Mouse (Mus musculus): Measurements from ENCODE around the gene Olfr1138. TPM values are rescaled to one million over a fixed set of nuclear protein-coding genes. Genes with fewer than 3 reads are reported as not detected.

Olfr1138 gene
- not detected in 2 replicates for polyA plus RNA-seq (2014; fragmentation: Nextera tagmentation; extraction: Ambion mirVana)

DNA sequence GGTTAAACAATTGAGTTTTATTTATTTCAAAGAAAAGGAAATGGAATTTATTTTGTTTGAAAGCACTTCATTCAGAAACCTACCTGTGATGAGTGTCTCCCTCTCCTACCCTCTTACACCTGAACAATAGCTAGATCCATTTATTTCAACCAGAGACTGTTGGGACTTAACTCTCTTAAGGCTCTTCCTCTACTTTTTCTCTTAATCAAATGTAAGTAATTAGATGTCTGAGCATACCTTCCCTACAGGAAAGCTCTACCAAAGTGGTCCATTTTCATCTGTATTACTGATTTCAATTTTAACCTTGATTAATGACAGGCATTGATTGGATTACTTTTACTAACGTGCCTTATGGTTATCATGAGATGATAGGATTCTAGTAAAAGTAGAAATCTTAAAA lies at the start of gene Olfr1138:
Gene Olfr1138, minus strand, starts transcription at position 101 of the 400 bp plus-strand sequence.
- DNase-seq (ENCODE audit: low spot score) (no peak), ATAC-seq (replicated peaks; ENCODE audit: low FRiP score) (no peak)
- Histone ChIP-seq H3K9ac (ENCODE audit: low read length) (no peak within 1 kb of the TSS), H3K4me2 (ENCODE audit: low read depth, low read length, severe bottlenecking) (no peak within 1 kb of the TSS), H3K4me1 (replicated peaks; ENCODE audit: control insufficient read depth, insufficient read depth, low read length) (no peaks in the 10 kb centered on the region), H3K27me3 (ENCODE audit: control insufficient read depth, insufficient read depth, low read length) (no peaks in the 10 kb centered on the region), H3K36me3 (ENCODE audit: control insufficient read depth, insufficient read depth, low read length) (no peaks in the 10 kb centered on the region), H3K9me3 (ENCODE audit: control insufficient read depth, low read length) (no peaks in the 10 kb centered on the region), H3K27ac (ENCODE audit: low read depth, low read length) (no peak within 1 kb of the TSS), H3K4me3 (ENCODE audit: low read depth, low read length) (no peak within 1 kb of the TSS)
- 83% methylated on average over 1 of the region's 1 CpGs for WGBS

DNA sequence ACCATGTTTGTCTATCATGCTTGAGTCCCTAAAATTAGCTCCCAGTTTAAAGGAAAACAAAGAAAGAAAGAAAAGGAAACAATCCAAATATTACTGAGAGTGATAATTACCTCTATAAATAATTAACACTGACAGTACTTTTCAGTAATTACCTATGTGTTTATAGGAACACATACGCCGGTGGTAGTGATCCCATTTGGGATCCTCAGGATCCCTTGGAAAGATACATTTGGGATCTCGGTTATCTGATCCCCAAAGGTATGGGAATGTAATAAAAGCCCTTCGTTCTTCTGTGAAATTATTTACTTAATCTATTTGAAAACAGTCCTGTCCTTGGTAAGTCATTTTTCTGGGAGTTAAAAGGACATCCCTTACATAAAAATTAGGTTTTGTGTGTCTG lies 39.4 kb upstream of the Olfr1138 start, which contains the start of gene Olfr152:
Gene Olfr152, plus strand, starts transcription at position 301 of the 400 bp plus-strand sequence.
- ATAC-seq (replicated peaks; ENCODE audit: low FRiP score) (no peak), DNase-seq (ENCODE audit: low spot score) (no peak)
- H3K4me2 ChIP-seq (ENCODE audit: low read depth, low read length, severe bottlenecking), result no peak within 1 kb of the TSS
- no peaks in the 10 kb centered on the region for H3K9me3 ChIP-seq (ENCODE audit: control insufficient read depth, low read length)
- H3K27me3 ChIP-seq (ENCODE audit: control insufficient read depth, insufficient read depth, low read length), result no peaks in the 10 kb centered on the region
- H3K36me3 ChIP-seq (ENCODE audit: control insufficient read depth, insufficient read depth, low read length), result no peaks in the 10 kb centered on the region
- no peaks in the 10 kb centered on the region for H3K4me1 ChIP-seq (replicated peaks; ENCODE audit: control insufficient read depth, insufficient read depth, low read length)
- H3K9ac ChIP-seq (ENCODE audit: low read length), result no peak within 1 kb of the TSS
- H3K27ac ChIP-seq (ENCODE audit: low read depth, low read length), result no peak within 1 kb of the TSS
- 87% methylated on average over 4 of the region's 4 CpGs for WGBS
- no peak within 1 kb of the TSS for H3K4me3 ChIP-seq (ENCODE audit: low read depth, low read length)

DNA sequence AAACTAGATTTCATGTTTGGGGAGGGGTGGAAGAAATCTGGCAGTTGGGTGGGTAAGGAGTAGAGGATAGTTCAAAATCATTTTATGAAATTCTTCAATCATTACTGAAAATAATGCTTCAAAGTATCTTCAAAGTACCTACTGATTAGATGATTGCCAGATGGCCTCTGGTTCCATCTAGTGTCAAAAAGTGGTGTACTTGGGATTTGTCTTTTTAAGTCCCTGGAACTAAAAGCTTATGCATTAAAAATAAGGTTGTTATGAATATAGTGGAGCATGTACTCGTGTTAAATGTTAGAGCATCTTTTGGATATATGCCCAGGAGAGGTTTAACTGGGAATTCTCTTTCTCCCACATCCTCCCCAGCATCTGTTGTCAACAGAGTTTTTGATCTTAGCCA lies 36.4 kb upstream of the Olfr1138 start:
- no peak for ATAC-seq (replicated peaks; ENCODE audit: low FRiP score)
- Histone ChIP-seq H3K27ac (ENCODE audit: low read depth, low read length) (no peak overlapping the region), H3K4me1 (replicated peaks; ENCODE audit: control insufficient read depth, insufficient read depth, low read length) (no peaks in the 10 kb centered on the region), H3K9me3 (ENCODE audit: control insufficient read depth, low read length) (no peaks in the 10 kb centered on the region), H3K27me3 (ENCODE audit: control insufficient read depth, insufficient read depth, low read length) (no peaks in the 10 kb centered on the region), H3K4me3 (ENCODE audit: low read depth, low read length) (no peak overlapping the region), H3K36me3 (ENCODE audit: control insufficient read depth, insufficient read depth, low read length) (no peaks in the 10 kb centered on the region), H3K9ac (ENCODE audit: low read length) (no peak overlapping the region), H3K4me2 (ENCODE audit: low read depth, low read length, severe bottlenecking) (no peak overlapping the region)
- WGBS, result 58% methylated on average over 1 of the region's 1 CpGs
- DNase-seq (ENCODE audit: low spot score), result no peak

DNA sequence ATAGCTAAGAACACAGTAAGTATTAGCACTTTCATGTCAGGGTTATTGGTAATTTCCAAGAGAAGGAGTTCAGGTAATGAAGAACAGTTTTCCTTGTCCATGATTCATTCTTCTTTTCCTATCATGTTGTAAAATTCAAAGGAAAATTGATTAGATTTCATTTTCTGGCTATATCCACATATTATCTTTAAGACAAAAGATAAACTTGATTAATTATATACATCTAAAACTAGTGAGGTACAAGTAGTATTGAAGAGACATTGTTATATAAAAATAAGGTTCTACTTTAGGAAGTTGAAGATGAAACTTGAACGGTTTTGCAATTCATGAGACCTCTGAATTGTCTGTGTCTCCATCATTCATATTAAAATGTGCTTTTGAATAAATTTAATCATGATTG lies 14.1 kb upstream of the Olfr1138 start, which contains the start of gene Olfr1141:
Gene Olfr1141, minus strand, starts transcription at position 101 of the 400 bp plus-strand sequence.
- no peak for DNase-seq (ENCODE audit: low spot score)
- Histone ChIP-seq H3K36me3 (ENCODE audit: control insufficient read depth, insufficient read depth, low read length) (no peaks in the 10 kb centered on the region), H3K9ac (ENCODE audit: low read length) (no peak within 1 kb of the TSS), H3K4me3 (ENCODE audit: low read depth, low read length) (no peak within 1 kb of the TSS), H3K4me2 (ENCODE audit: low read depth, low read length, severe bottlenecking) (no peak within 1 kb of the TSS), H3K27me3 (ENCODE audit: control insufficient read depth, insufficient read depth, low read length) (no peaks in the 10 kb centered on the region), H3K27ac (ENCODE audit: low read depth, low read length) (no peak within 1 kb of the TSS), H3K4me1 (replicated peaks; ENCODE audit: control insufficient read depth, insufficient read depth, low read length) (no peaks in the 10 kb centered on the region), H3K9me3 (ENCODE audit: control insufficient read depth, low read length) (no peaks in the 10 kb centered on the region)
- 86% methylated on average over 1 of the region's 1 CpGs for WGBS
- ATAC-seq (replicated peaks; ENCODE audit: low FRiP score), result no peak

DNA sequence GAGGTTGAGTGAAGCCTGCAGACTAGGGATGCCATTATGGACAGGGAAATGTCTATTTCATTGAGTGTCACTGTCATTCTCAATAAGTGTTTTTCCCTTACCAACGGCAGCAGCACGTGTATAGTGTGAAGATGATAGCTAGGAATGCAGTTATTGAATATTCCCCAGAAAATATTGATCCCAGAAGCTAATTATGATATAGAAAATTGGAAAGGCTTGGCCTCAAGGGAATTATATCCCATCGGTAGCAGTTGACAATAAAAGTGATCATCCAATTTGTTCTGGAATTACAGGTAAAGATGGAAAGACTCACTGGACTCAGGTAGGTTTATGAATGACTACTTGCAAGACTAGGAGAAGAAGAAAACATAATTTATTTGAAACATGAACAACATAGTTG lies 3.7 kb upstream of the Olfr1138 start, which contains the start of gene Olfr1140:
Gene Olfr1140, plus strand, starts transcription at position 301 of the 400 bp plus-strand sequence.
- no peaks in the 10 kb centered on the region for H3K9me3 ChIP-seq (ENCODE audit: control insufficient read depth, low read length)
- no peak within 1 kb of the TSS for H3K9ac ChIP-seq (ENCODE audit: low read length)
- DNase-seq (ENCODE audit: low spot score) (no peak), ATAC-seq (replicated peaks; ENCODE audit: low FRiP score) (no peak)
- H3K4me3 ChIP-seq (ENCODE audit: low read depth, low read length), result no peak within 1 kb of the TSS
- no peaks in the 10 kb centered on the region for H3K36me3 ChIP-seq (ENCODE audit: control insufficient read depth, insufficient read depth, low read length)
- no peaks in the 10 kb centered on the region for H3K27me3 ChIP-seq (ENCODE audit: control insufficient read depth, insufficient read depth, low read length)
- H3K4me2 ChIP-seq (ENCODE audit: low read depth, low read length, severe bottlenecking), result no peak within 1 kb of the TSS
- no peak within 1 kb of the TSS for H3K27ac ChIP-seq (ENCODE audit: low read depth, low read length)
- WGBS, result 70% methylated on average over 3 of the region's 3 CpGs
- no peaks in the 10 kb centered on the region for H3K4me1 ChIP-seq (replicated peaks; ENCODE audit: control insufficient read depth, insufficient read depth, low read length)

DNA sequence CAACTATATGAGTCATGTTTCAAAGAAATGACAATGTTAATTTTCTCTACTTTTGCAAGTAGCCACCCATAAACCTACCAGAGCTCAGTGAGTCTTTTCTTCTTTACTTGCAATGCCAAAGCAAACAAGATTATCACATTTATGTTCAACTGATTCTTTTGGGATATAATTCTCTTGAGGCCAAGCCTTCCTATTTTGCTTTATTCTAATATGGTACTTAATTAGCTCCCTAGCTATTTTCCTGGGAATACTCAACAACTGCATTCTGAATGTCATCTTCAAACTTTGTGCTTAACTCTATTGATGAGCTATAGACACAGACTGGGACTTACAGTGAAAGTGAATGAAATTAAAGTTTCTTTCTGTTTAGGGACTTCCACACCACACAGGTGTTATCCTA lies 26.7 kb downstream of the Olfr1138 start, which contains the start of gene Olfr1137:
Gene Olfr1137, minus strand, starts transcription at position 101 of the 400 bp plus-strand sequence.
- DNase-seq (ENCODE audit: low spot score) (no peak), ATAC-seq (replicated peaks; ENCODE audit: low FRiP score) (no peak)
- H3K4me1 ChIP-seq (replicated peaks; ENCODE audit: control insufficient read depth, insufficient read depth, low read length), result no peaks in the 10 kb centered on the region
- H3K9me3 ChIP-seq (ENCODE audit: control insufficient read depth, low read length), result no peaks in the 10 kb centered on the region
- H3K4me3 ChIP-seq (ENCODE audit: low read depth, low read length), result no peak within 1 kb of the TSS
- no peaks in the 10 kb centered on the region for H3K27me3 ChIP-seq (ENCODE audit: control insufficient read depth, insufficient read depth, low read length)
- no peaks in the 10 kb centered on the region for H3K36me3 ChIP-seq (ENCODE audit: control insufficient read depth, insufficient read depth, low read length)
- no peak within 1 kb of the TSS for H3K9ac ChIP-seq (ENCODE audit: low read length)
- no peak within 1 kb of the TSS for H3K27ac ChIP-seq (ENCODE audit: low read depth, low read length)
- H3K4me2 ChIP-seq (ENCODE audit: low read depth, low read length, severe bottlenecking), result no peak within 1 kb of the TSS

DNA sequence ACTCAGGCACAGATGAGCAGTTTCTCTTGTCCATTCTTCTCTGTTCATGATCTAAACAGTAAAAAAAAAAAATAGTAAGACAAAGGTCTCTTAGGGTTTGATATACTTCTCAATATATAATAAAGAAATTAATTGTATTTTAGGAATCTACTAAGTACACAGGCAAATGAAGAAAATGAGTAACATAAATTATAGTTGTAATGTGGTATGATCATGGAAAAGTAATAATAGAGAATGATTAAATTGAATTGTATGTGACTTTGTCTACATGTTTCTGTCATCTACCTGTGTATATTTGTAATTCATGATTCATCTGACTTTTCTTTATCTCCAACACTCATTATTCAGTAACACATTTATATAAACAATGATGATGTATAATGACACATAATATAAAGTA lies 45.9 kb downstream of the Olfr1138 start, which contains the start of gene Olfr1136:
Gene Olfr1136, minus strand, starts transcription at position 101 of the 400 bp plus-strand sequence.
- Histone ChIP-seq H3K27ac (ENCODE audit: low read depth, low read length) (no peak within 1 kb of the TSS), H3K4me3 (ENCODE audit: low read depth, low read length) (no peak within 1 kb of the TSS), H3K9me3 (ENCODE audit: control insufficient read depth, low read length) (no peaks in the 10 kb centered on the region), H3K36me3 (ENCODE audit: control insufficient read depth, insufficient read depth, low read length) (no peaks in the 10 kb centered on the region), H3K27me3 (ENCODE audit: control insufficient read depth, insufficient read depth, low read length) (no peaks in the 10 kb centered on the region), H3K9ac (ENCODE audit: low read length) (no peak within 1 kb of the TSS), H3K4me2 (ENCODE audit: low read depth, low read length, severe bottlenecking) (no peak within 1 kb of the TSS), H3K4me1 (replicated peaks; ENCODE audit: control insufficient read depth, insufficient read depth, low read length) (no peaks in the 10 kb centered on the region)
- no peak for ATAC-seq (replicated peaks; ENCODE audit: low FRiP score)
- no peak for DNase-seq (ENCODE audit: low spot score)

Other genes starting within 250 kb of the Olfr1138 start
- gene Pramel7, start 242.9 kb downstream of the Olfr1138 start, polyA plus RNA-seq (2014; fragmentation: Nextera tagmentation; extraction: Ambion mirVana), result not detected in 2 replicates
- not detected in 2 replicates for gene Pramel6, start 233.4 kb downstream of the Olfr1138 start, polyA plus RNA-seq (2014; fragmentation: Nextera tagmentation; extraction: Ambion mirVana)
- not detected in 2 replicates for gene Olfr153, start 208.2 kb downstream of the Olfr1138 start, polyA plus RNA-seq (2014; fragmentation: Nextera tagmentation; extraction: Ambion mirVana)
- not detected in 2 replicates for gene Olfr1128, start 194.4 kb downstream of the Olfr1138 start, polyA plus RNA-seq (2014; fragmentation: Nextera tagmentation; extraction: Ambion mirVana)
- gene Olfr1129, start 166.1 kb downstream of the Olfr1138 start, polyA plus RNA-seq (2014; fragmentation: Nextera tagmentation; extraction: Ambion mirVana), result not detected in 2 replicates
- gene Olfr1130, start 133.8 kb downstream of the Olfr1138 start, polyA plus RNA-seq (2014; fragmentation: Nextera tagmentation; extraction: Ambion mirVana), result not detected in 2 replicates
- not detected in 2 replicates for gene Olfr1131, start 112.9 kb downstream of the Olfr1138 start, polyA plus RNA-seq (2014; fragmentation: Nextera tagmentation; extraction: Ambion mirVana)
- gene Olfr1132, start 102.4 kb downstream of the Olfr1138 start, polyA plus RNA-seq (2014; fragmentation: Nextera tagmentation; extraction: Ambion mirVana), result not detected in 2 replicates
- not detected in 2 replicates for gene Olfr1133, start 92.6 kb downstream of the Olfr1138 start, polyA plus RNA-seq (2014; fragmentation: Nextera tagmentation; extraction: Ambion mirVana)
- gene Olfr1134, start 81.5 kb downstream of the Olfr1138 start, polyA plus RNA-seq (2014; fragmentation: Nextera tagmentation; extraction: Ambion mirVana), result not detected in 2 replicates
- gene Olfr1135, start 66.3 kb downstream of the Olfr1138 start, polyA plus RNA-seq (2014; fragmentation: Nextera tagmentation; extraction: Ambion mirVana), result not detected in 2 replicates
- not detected in 2 replicates for gene Olfr1136, start 46.0 kb downstream of the Olfr1138 start, polyA plus RNA-seq (2014; fragmentation: Nextera tagmentation; extraction: Ambion mirVana)
- not detected in 2 replicates for gene Olfr1137, start 26.8 kb downstream of the Olfr1138 start, polyA plus RNA-seq (2014; fragmentation: Nextera tagmentation; extraction: Ambion mirVana)
- gene Olfr1140, start 3.8 kb upstream of the Olfr1138 start, polyA plus RNA-seq (2014; fragmentation: Nextera tagmentation; extraction: Ambion mirVana), result not detected in 2 replicates
- gene Olfr1141, start 14.0 kb upstream of the Olfr1138 start, polyA plus RNA-seq (2014; fragmentation: Nextera tagmentation; extraction: Ambion mirVana), result not detected in 2 replicates
- gene Olfr152, start 39.5 kb upstream of the Olfr1138 start, polyA plus RNA-seq (2014; fragmentation: Nextera tagmentation; extraction: Ambion mirVana), result not detected in 2 replicates
- not detected in 2 replicates for gene Olfr1143, start 60.6 kb upstream of the Olfr1138 start, polyA plus RNA-seq (2014; fragmentation: Nextera tagmentation; extraction: Ambion mirVana)
- not detected in 2 replicates for gene Olfr1145, start 69.8 kb upstream of the Olfr1138 start, polyA plus RNA-seq (2014; fragmentation: Nextera tagmentation; extraction: Ambion mirVana)
- not detected in 2 replicates for gene Olfr1148, start 90.6 kb upstream of the Olfr1138 start, polyA plus RNA-seq (2014; fragmentation: Nextera tagmentation; extraction: Ambion mirVana)
- not detected in 2 replicates for gene Olfr1150-ps1, start 104.0 kb upstream of the Olfr1138 start, polyA plus RNA-seq (2014; fragmentation: Nextera tagmentation; extraction: Ambion mirVana)
- gene Olfr1151, start 115.9 kb upstream of the Olfr1138 start, polyA plus RNA-seq (2014; fragmentation: Nextera tagmentation; extraction: Ambion mirVana), result not detected in 2 replicates
- gene Olfr1152, start 126.5 kb upstream of the Olfr1138 start, polyA plus RNA-seq (2014; fragmentation: Nextera tagmentation; extraction: Ambion mirVana), result 0.03 TPM in 1 of 2 replicates, not detected in the other
- not detected in 2 replicates for gene Olfr1153, start 155.0 kb upstream of the Olfr1138 start, polyA plus RNA-seq (2014; fragmentation: Nextera tagmentation; extraction: Ambion mirVana)
- not detected in 2 replicates for gene Olfr1154, start 165.2 kb upstream of the Olfr1138 start, polyA plus RNA-seq (2014; fragmentation: Nextera tagmentation; extraction: Ambion mirVana)
- gene Olfr1155, start 205.2 kb upstream of the Olfr1138 start, polyA plus RNA-seq (2014; fragmentation: Nextera tagmentation; extraction: Ambion mirVana), result not detected in 2 replicates
- not detected in 2 replicates for gene Olfr1156, start 213.1 kb upstream of the Olfr1138 start, polyA plus RNA-seq (2014; fragmentation: Nextera tagmentation; extraction: Ambion mirVana)
- not detected in 2 replicates for gene Olfr1157, start 228.3 kb upstream of the Olfr1138 start, polyA plus RNA-seq (2014; fragmentation: Nextera tagmentation; extraction: Ambion mirVana)
- not detected in 2 replicates for gene Olfr74, start 234.7 kb upstream of the Olfr1138 start, polyA plus RNA-seq (2014; fragmentation: Nextera tagmentation; extraction: Ambion mirVana)

Measured in forebrain, embryonic 11.5 days (tissue).